ENCODE assay signal across 11 mouse cellular contexts in genomic region chr11:44702716-44703486, GRCm38 (mm10).
"Had no signal": no experiment of that assay in that cellular context is flagged by ENCODE, and none has a peak within 500 bp of the region (broad histone marks: within the 10 kb centered on the region; RNA-seq: fewer than 3 reads in every experiment).

No protein-coding gene starts in this region.

- H3K36me3 ChIP-seq: neural tube, embryonic 12.5 days had no signal

- H3K4me3 ChIP-seq: limb, embryonic 13.5 days; neural tube, embryonic 12.5 days had no signal

- H3K9me3 ChIP-seq: limb, embryonic 13.5 days; neural tube, embryonic 12.5 days had no signal

- DNase-seq: kidney, adult 9 months; kidney, postnatal 36 days; layer of hippocampus, adult 9-11 months; lung, adult 18-20 months; midbrain, embryonic 14.5 days; retina, postnatal 1 day; thymus, postnatal 36 days had no signal

- H3K27me3 ChIP-seq: limb, embryonic 13.5 days; neural tube, embryonic 12.5 days had no signal

- H3K27ac ChIP-seq: kidney, postnatal 0 days; limb, embryonic 13.5 days; liver, embryonic 14.5 days; neural tube, embryonic 12.5 days had no signal
